Mouse (Mus musculus) MEL (cell line): ENCODE results near the gene Gm9999.

Source experiments
- EP300 ChIP-seq, 2 experiments: IDR thresholded peaks; 2 replicates each; pipeline ENCODE4 v1.6.1; 2011; ENCODE audit warnings: improper control_type of control experiment in 2 of 2, low read length in 2 of 2, low read depth in 1 of 2, mild to moderate bottlenecking in 1 of 2
- GATA1 ChIP-seq: IDR thresholded peaks from 2 replicates; pipeline ENCODE4 v1.6.1; 2011; ENCODE audit warnings: low read depth, low read length, improper control_type of control experiment
- POLR2AphosphoS5 ChIP-seq: IDR thresholded peaks from 2 replicates; pipeline ENCODE4 v1.6.1; 2012; ENCODE audit warnings: low read depth, borderline replicate concordance, mild to moderate bottlenecking, inconsistent platforms, low read length, moderate library complexity, mixed read lengths
- TAL1 ChIP-seq: IDR thresholded peaks from 2 replicates; pipeline ENCODE4 v1.6.1; 2012; ENCODE audit warnings: mild to moderate bottlenecking, inconsistent platforms, low read length, moderate library complexity, mixed read lengths

DNA sequence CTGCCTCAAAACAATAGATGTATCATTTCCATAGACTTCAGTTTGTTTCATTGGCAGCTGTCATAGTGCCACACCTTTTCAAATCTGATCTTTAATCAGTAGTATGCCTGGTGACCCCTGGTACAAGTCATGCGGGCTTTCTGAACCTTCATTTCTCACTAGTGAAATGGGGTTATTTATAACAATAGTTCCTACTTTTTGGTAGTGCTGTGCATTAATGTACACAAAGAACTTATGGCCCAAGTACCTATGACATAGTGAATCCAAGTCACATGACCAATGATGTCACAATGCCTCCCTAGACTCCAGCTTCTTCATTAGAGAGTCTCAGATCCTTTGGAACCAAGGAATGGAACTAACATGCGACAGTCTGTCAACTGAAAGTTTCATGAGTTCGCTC, at the start of gene Gm9999:
- no peak for TF ChIP-seq POLR2AphosphoS5
- TF ChIP-seq GATA1: no peak
- TF ChIP-seq EP300 (IDR thresholded peaks at IDR 0.05; ENCODE audit: low read depth in 1 of 2, low read length in 2 of 2): no peak
- TF ChIP-seq TAL1: no peak
